Comparison of ENCODE assay signal across 8 mouse cellular contexts in genomic region chr9:106372431-106373412, GRCm38 (mm10). TPM values are rescaled to one million over a fixed set of nuclear protein-coding genes. Genes with fewer than 3 reads are reported as not detected.
DNase-seq lines count a peak whose midpoint lies in the region; ATAC-seq and TF ChIP-seq lines count a peak whose summit lies in the region.

No protein-coding gene starts in this region.

- no peaks in the 10 kb centered on the region for H3K27me3 ChIP-seq in embryonic facial prominence, embryonic 13.5 days
- H3K27me3 ChIP-seq in limb, embryonic 12.5 days = no peaks in the 10 kb centered on the region
- no peaks in the 10 kb centered on the region for H3K27me3 ChIP-seq in stomach, embryonic 14.5 days (ENCODE audit: control insufficient read depth, insufficient read depth, low read length)

- TF ChIP-seq CTCF in lung, adult 2 months (IDR thresholded peaks at IDR 0.05; ENCODE audit: insufficient read depth, low read length) = no peak

- H3K36me3 ChIP-seq in embryonic facial prominence, embryonic 13.5 days = peaks cover 61% of the 10 kb centered on the region
- peaks cover 68% of the 10 kb centered on the region for H3K36me3 ChIP-seq in limb, embryonic 12.5 days
- H3K36me3 ChIP-seq in stomach, embryonic 14.5 days (ENCODE audit: control insufficient read depth, insufficient read depth, low read length) = peaks cover 32% of the 10 kb centered on the region

- peak overlapping the region; percentile 75; the same call in 1 of the 2 replicates for H3K27ac ChIP-seq in embryonic facial prominence, embryonic 13.5 days
- H3K27ac ChIP-seq in limb, embryonic 12.5 days = peak overlapping the region; percentile 99; the same call in 1 of the 2 replicates
- no peak overlapping the region; the same call in 1 of the 2 replicates for H3K27ac ChIP-seq in stomach, embryonic 14.5 days (ENCODE audit: low read length)

- peak overlapping the region; percentile 42 for H3K4me3 ChIP-seq in lung, adult 2 months (replicated peaks; ENCODE audit: extremely low read depth, low read depth, low read length)
- H3K4me3 ChIP-seq in embryonic facial prominence, embryonic 13.5 days = peak overlapping the region; percentile 97
- peak overlapping the region; percentile 99 for H3K4me3 ChIP-seq in limb, embryonic 12.5 days (replicated peaks)
- no peak overlapping the region; the same call in 1 of the 2 replicates for H3K4me3 ChIP-seq in stomach, embryonic 14.5 days (ENCODE audit: low read depth, low read length)

- H3K9me3 ChIP-seq in embryonic facial prominence, embryonic 13.5 days = no peaks in the 10 kb centered on the region
- H3K9me3 ChIP-seq in limb, embryonic 12.5 days = no peaks in the 10 kb centered on the region
- no peaks in the 10 kb centered on the region for H3K9me3 ChIP-seq in stomach, embryonic 14.5 days (ENCODE audit: control insufficient read depth, low read depth, low read length)

- ATAC-seq in embryonic facial prominence, embryonic 13.5 days (ENCODE audit: insufficient number of reproducible peaks, insufficient read depth, low FRiP score, low TSS enrichment, low read depth) = no peak
- ATAC-seq in limb, embryonic 12.5 days (ENCODE audit: insufficient number of reproducible peaks, insufficient read depth, low FRiP score, low TSS enrichment, low read depth) = no peak
- no peak for ATAC-seq in stomach, embryonic 14.5 days (ENCODE audit: insufficient number of reproducible peaks, insufficient read depth, low FRiP score, low read depth)

- DNase-seq in lung, adult 2 months = peak; percentile 17
- no peak for DNase-seq in lung, postnatal 4 days
- no peak for DNase-seq in cerebellum, postnatal 10 days
- DNase-seq in adrenal gland, adult (ENCODE audit: inconsistent age in 2 of 2, low spot score in 1 of 2) = no peak
- DNase-seq in cerebellum, postnatal 36 days = no peak

- TF ChIP-seq POLR2A in lung, adult 2 months (IDR thresholded peaks at IDR 0.05; ENCODE audit: borderline replicate concordance, extremely low read depth, low read depth, low read length) = no peak

- 61% methylated on average over 11 of the region's 11 CpGs for WGBS in lung, adult 2 months
- WGBS in embryonic facial prominence, embryonic 13.5 days = 84% methylated on average over 11 of the region's 11 CpGs
- 90% methylated on average over 11 of the region's 11 CpGs for WGBS in limb, embryonic 12.5 days
- WGBS in stomach, embryonic 14.5 days = 90% methylated on average over 11 of the region's 11 CpGs

- H3K4me2 ChIP-seq in embryonic facial prominence, embryonic 13.5 days = peak overlapping the region; percentile 96
- peak overlapping the region; percentile 96 for H3K4me2 ChIP-seq in limb, embryonic 12.5 days
- H3K4me2 ChIP-seq in stomach, embryonic 14.5 days (replicated peaks; ENCODE audit: low read depth, low read length) = peak overlapping the region; percentile 93

- H3K9ac ChIP-seq in embryonic facial prominence, embryonic 13.5 days = peak overlapping the region; percentile 99
- peak overlapping the region; percentile 98 for H3K9ac ChIP-seq in limb, embryonic 12.5 days (replicated peaks)
- no peak overlapping the region for H3K9ac ChIP-seq in stomach, embryonic 14.5 days (replicated peaks; ENCODE audit: low read depth, low read length)

- H3K4me1 ChIP-seq in lung, adult 2 months (ENCODE audit: control insufficient read depth, insufficient read depth, low read length) = peaks cover 27% of the 10 kb centered on the region
- H3K4me1 ChIP-seq in embryonic facial prominence, embryonic 13.5 days = peaks cover 56% of the 10 kb centered on the region
- H3K4me1 ChIP-seq in limb, embryonic 12.5 days (replicated peaks) = peaks cover 50% of the 10 kb centered on the region
- H3K4me1 ChIP-seq in stomach, embryonic 14.5 days (ENCODE audit: control insufficient read depth, insufficient read depth, low read length) = peaks cover 30% of the 10 kb centered on the region

RNA-seq across cellular contexts. Expression of gene Dusp7, which starts 4.3 kb away (rescaled TPM):
- 223 and 262 TPM in 2 replicates for polyA plus RNA-seq in lung, adult 2 months (2012; rRNA removed)
- 40.3 and 40.6 TPM in 2 replicates for polyA plus RNA-seq in embryonic facial prominence, embryonic 13.5 days (2015; fragmentation: Nextera tagmentation; extraction: Ambion mirVana)
- polyA plus RNA-seq in limb, embryonic 12.5 days (2016; fragmentation: Nextera tagmentation; extraction: Ambion mirVana) = 53.7 and 58.9 TPM in 2 replicates
- polyA plus RNA-seq in stomach, embryonic 14.5 days (2014; fragmentation: Nextera tagmentation; extraction: Ambion mirVana) = 22.4 and 24.9 TPM in 2 replicates

RNA-seq across cellular contexts. Expression of gene Rpl29, which starts 56.5 kb away (rescaled TPM):
- polyA plus RNA-seq in lung, adult 2 months (2012; rRNA removed) = 288 and 319 TPM in 2 replicates
- 841 and 1,083 TPM in 2 replicates for polyA plus RNA-seq in embryonic facial prominence, embryonic 13.5 days (2015; fragmentation: Nextera tagmentation; extraction: Ambion mirVana)
- polyA plus RNA-seq in limb, embryonic 12.5 days (2016; fragmentation: Nextera tagmentation; extraction: Ambion mirVana) = 938 and 976 TPM in 2 replicates
- polyA plus RNA-seq in stomach, embryonic 14.5 days (2014; fragmentation: Nextera tagmentation; extraction: Ambion mirVana) = 1,139 and 1,256 TPM in 2 replicates
